Mouse (Mus musculus): Measurements from ENCODE around the gene Tmprss11f. TPM values are rescaled to one million over a fixed set of nuclear protein-coding genes. Genes with fewer than 3 reads are reported as not detected.
"Not testable (repeated sequence)": the region's sequence is repeated elsewhere in the genome, so short reads cannot be mapped to it uniquely, and the experiment has no call there.

Gene Tmprss11f
- not detected for polyA plus RNA-seq (2021)

DNA sequence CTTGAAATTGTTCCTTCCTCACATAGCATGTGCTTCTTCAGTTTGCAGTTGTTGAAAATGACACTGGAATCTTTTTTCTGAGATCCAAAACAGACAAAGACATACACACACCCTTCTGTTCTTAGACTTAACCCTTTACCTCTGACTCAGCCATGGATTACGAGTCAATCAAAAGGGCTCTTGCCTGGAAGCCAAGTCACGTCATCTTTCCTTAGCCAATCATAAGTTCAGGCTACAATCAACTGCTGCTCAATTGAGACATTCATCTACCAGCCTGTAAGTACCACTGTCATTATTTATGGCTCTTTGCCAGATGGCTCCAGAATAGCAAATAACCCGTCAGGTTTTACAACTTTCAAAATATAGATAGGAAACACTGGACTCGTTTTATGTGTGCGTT is at the start of gene Tmprss11f:
Tmprss11f (minus strand) TSS at position 101 of the 400 bp plus-strand sequence.
- in situ Hi-C loops (cut with MboI; ENCODE audit: low pct_unique_long_range_greater_than_20kb), result no loop called here
- H3K27me3 ChIP-seq, result no peaks in the 10 kb centered on the region
- CTCF ChIA-PET, result no interaction called here
- ATAC-seq (no peak), DNase-seq (ENCODE audit: low read depth, low spot score) (no peak)
- POLR2A ChIA-PET, result no interaction called here
- no peak for TF ChIP-seq CTCF (IDR thresholded peaks at IDR 0.05)

DNA sequence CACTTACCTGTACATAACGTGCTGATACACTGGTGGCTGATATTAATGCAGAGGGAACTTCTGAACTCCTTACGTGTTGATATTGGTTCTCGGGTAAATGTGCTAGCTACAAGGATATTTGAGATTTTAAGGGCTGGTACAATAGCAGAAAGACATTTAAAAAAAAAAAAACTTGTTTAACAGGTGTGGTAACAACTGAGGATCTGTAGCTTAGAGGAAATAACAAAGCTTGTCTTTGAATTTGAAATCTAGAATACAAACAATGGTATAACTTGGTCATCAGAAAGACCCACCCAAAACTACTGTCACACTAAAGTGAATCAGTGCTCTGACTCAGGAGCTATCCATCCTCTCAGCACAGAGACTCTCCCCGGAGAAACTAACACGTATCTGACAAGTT is 44.0 kb upstream of the Tmprss11f start, which contains the start of gene Tmprss11b:
Tmprss11b (minus strand) TSS at position 101 of the 400 bp plus-strand sequence.
- no peak for DNase-seq (ENCODE audit: low read depth, low spot score)
- ChIA-PET POLR2A (no interaction called here), CTCF (interaction anchor here (0.8 kb wide), 1 partner anchor 9 kb away, joined by 3 read pairs; no protein-coding TSS in a partner anchor)
- no peak for TF ChIP-seq CTCF (IDR thresholded peaks at IDR 0.05)
- in situ Hi-C loops (cut with MboI; ENCODE audit: low pct_unique_long_range_greater_than_20kb), result no loop called here
- no peak for ATAC-seq
- peaks cover 14% of the 10 kb centered on the region for H3K27me3 ChIP-seq

DNA sequence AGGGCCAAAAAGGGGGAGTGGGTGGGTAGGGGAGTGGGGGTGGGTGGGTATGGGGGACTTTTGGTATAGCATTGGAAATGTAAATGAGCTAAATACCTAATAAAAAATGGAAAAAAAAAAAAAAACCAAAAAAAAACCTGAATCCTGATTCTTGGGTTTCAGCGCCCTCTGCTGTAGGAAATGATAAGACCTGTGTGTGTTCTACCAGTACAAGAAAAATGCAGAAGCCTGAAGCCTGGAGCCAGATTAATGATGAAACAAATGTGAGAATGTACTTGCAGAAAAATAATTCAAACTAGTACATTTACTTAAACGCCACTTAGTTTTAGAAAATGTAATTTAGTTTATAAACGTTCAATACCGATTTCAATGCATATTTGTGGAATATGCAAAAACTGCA is 17.0 kb upstream of the Tmprss11f start:
- not testable (repeated sequence) for ATAC-seq; H3K27me3 ChIP-seq; DNase-seq (ENCODE audit: low read depth, low spot score)
- ChIA-PET POLR2A (interaction anchor here (0.6 kb wide), 1 partner anchor 123 kb away, joined by 5 read pairs; no protein-coding TSS in a partner anchor), CTCF (interaction anchor here (1.2 kb wide), 2 partner anchors 27 to 229 kb away, joined by 3 to 4 read pairs; no protein-coding TSS in a partner anchor)
- TF ChIP-seq CTCF (IDR thresholded peaks at IDR 0.05), result peak; percentile 36
- in situ Hi-C loops (cut with MboI; ENCODE audit: low pct_unique_long_range_greater_than_20kb), result loop anchor here (5.0 kb wide), 1 partner anchor 167 kb away; no protein-coding TSS in a partner anchor

DNA sequence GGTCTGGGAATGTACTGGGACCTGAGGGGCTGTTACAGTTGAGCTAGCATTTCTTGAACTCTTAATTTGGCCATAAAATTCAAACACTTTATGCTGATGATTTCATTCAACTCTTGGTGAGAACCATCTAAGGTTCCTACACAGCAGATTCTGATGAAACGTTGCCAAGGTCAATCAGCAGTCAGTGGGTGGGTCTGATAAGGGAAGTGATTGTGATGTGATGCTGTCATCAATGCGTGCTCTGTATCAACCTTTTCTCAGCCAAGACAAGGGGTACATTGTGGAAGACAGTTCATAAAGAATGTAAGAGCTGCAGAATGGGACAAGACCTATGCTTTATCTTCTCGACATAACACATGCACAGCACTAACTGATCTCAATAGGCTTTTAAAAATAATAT is 8.6 kb upstream of the Tmprss11f start:
- no peak for TF ChIP-seq CTCF (IDR thresholded peaks at IDR 0.05)
- ChIA-PET CTCF (interaction anchor here (0.8 to 1.2 kb wide), 2 partner anchors 9 to 117 kb away, joined by 3 read pairs; no protein-coding TSS in a partner anchor), POLR2A (no interaction called here)
- in situ Hi-C loops (cut with MboI; ENCODE audit: low pct_unique_long_range_greater_than_20kb), result no loop called here
- ATAC-seq (no peak), DNase-seq (ENCODE audit: low read depth, low spot score) (no peak)
- H3K27me3 ChIP-seq, result no peaks in the 10 kb centered on the region

DNA sequence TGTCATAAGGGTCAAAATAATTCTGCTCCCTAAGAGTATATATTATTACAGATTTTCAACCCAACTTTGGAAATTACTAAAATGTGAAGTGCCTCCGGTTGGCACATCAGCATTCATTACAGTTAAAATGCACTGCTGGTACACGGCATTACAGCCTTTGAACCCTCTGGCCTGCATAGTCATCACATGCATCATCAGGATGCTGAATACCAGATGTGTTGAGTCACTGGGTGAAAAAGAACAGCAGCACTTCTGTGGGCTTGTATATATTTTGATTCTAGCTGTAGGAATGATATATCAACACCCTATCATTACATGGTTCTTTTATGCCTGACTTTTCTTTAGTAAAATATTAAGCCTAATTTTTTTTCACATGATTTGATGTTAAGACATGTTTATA is 1.5 kb downstream of the Tmprss11f start:
- TF ChIP-seq CTCF (IDR thresholded peaks at IDR 0.05), result no peak
- CTCF ChIA-PET, result no interaction called here
- H3K27me3 ChIP-seq, result no peaks in the 10 kb centered on the region
- POLR2A ChIA-PET, result no interaction called here
- in situ Hi-C loops (cut with MboI; ENCODE audit: low pct_unique_long_range_greater_than_20kb), result no loop called here
- ATAC-seq, result peak; percentile 95
- DNase-seq (ENCODE audit: low read depth, low spot score), result no peak

DNA sequence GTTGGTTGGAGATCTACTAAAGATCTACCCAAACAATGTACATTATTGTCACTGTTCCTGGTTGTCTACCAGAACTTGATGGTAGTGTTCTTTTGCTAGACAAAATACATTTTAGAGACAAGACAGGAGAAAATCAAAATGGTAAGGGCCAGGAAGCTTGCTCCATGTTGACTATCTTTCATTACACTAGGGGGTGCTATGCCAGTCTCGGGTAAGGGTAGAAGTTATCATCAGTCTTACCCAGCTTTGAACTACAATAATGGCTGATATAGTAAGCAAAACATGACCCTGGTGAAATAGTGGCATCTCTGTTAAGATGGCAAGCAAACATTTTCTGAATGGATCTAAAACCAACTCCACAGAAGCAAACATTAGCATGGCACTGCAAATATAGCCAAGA is 10.4 kb downstream of the Tmprss11f start:
- ChIA-PET CTCF (interaction anchor here (1.1 kb wide), 1 partner anchor 27 kb away, joined by 4 read pairs; no protein-coding TSS in a partner anchor), POLR2A (no interaction called here)
- ATAC-seq, result no peak
- in situ Hi-C loops (cut with MboI; ENCODE audit: low pct_unique_long_range_greater_than_20kb), result no loop called here
- peak; percentile 18 for TF ChIP-seq CTCF (IDR thresholded peaks at IDR 0.05)
- no peak for DNase-seq (ENCODE audit: low read depth, low spot score)
- H3K27me3 ChIP-seq, result no peaks in the 10 kb centered on the region

DNA sequence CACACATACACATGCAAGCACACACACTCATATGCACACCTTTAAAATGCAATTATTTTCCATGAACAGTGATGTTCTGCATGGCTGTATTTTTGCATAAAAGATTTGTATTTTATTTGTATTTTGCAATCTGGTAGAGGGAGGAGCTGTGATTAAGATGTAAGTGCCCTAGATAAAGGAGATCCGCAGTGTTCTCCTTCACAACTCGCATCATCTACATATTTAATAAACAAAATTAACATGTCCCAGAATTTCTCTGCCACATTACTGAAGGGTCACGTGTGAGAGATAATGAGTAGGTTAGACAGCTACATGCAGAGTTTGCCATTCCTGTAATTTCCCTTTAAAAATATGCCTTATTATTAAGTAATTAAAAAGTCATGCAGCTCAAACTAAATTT is 46.3 kb downstream of the Tmprss11f start:
- no peak for DNase-seq (ENCODE audit: low read depth, low spot score)
- in situ Hi-C loops (cut with MboI; ENCODE audit: low pct_unique_long_range_greater_than_20kb), result no loop called here
- no peak for TF ChIP-seq CTCF (IDR thresholded peaks at IDR 0.05)
- CTCF ChIA-PET, result interaction anchor here (1.5 kb wide), 1 partner anchor 20 kb away, joined by 5 read pairs; no protein-coding TSS in a partner anchor
- POLR2A ChIA-PET, result no interaction called here
- no peak for ATAC-seq
- peaks cover 16% of the 10 kb centered on the region for H3K27me3 ChIP-seq

DNA sequence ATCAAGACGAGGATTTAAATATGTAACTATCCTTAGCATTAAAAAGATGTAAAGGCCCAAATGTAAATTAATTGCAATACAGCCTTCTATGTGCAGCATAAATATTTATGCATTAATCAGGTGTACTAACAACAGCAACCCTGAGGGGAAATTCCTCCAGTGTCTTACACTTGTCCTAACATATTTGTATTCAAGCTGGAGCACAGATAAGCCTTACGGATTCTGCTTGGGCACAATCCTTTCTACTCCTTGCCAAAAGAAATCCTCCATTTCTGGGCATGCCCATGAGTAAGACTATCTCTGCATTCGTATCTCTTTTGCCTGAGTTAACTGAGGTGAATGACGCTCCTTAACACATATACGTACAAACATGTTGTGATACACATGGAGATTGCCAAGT is 49.6 kb downstream of the Tmprss11f start:
- in situ Hi-C loops (cut with MboI; ENCODE audit: low pct_unique_long_range_greater_than_20kb), result no loop called here
- no peak for DNase-seq (ENCODE audit: low read depth, low spot score)

DNA sequence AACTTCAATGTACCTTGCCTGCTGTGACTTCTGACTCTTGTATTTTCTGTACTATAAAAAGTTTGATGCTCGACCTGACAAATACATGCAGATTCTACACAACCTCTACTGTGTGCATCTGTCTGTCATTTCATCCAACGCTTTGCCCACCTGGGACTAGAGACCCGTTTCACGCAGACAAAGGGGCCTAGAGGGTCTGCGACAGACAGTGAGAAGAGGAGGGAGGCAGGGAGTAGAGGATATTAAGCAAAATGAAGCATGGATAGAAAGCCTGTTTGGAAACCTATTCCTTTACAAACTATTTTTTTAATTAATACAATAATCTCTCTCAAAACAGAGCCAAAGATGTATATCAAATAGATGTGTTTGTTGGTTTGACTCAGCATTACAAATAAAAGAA is 50.2 kb downstream of the Tmprss11f start:
- in situ Hi-C loops (cut with MboI; ENCODE audit: low pct_unique_long_range_greater_than_20kb), result no loop called here
- no peak for TF ChIP-seq CTCF (IDR thresholded peaks at IDR 0.05)
- peaks cover 6% of the 10 kb centered on the region for H3K27me3 ChIP-seq
- no peak for ATAC-seq
- DNase-seq (ENCODE audit: low read depth, low spot score), result no peak
- ChIA-PET POLR2A (no interaction called here), CTCF (no interaction called here)

More for the DNA sequence above, 49.6 kb downstream of the Tmprss11f start:
- POLR2A ChIA-PET, result no interaction called here
- TF ChIP-seq CTCF (IDR thresholded peaks at IDR 0.05), result no peak
- CTCF ChIA-PET, result no interaction called here
- ATAC-seq, result no peak
- peaks cover 10% of the 10 kb centered on the region for H3K27me3 ChIP-seq

GRCm38 (mm10) chr5:86578761-86579160 is 53.5 kb downstream of the Tmprss11f start:
- CTCF ChIA-PET, result interaction anchor here (0.7 kb wide), 1 partner anchor 9 kb away, joined by 3 read pairs; no protein-coding TSS in a partner anchor
- in situ Hi-C loops (cut with MboI; ENCODE audit: low pct_unique_long_range_greater_than_20kb); POLR2A ChIA-PET; DNase-seq (ENCODE audit: low read depth, low spot score); H3K27me3 ChIP-seq; ATAC-seq: not testable (repeated sequence)

DNA sequence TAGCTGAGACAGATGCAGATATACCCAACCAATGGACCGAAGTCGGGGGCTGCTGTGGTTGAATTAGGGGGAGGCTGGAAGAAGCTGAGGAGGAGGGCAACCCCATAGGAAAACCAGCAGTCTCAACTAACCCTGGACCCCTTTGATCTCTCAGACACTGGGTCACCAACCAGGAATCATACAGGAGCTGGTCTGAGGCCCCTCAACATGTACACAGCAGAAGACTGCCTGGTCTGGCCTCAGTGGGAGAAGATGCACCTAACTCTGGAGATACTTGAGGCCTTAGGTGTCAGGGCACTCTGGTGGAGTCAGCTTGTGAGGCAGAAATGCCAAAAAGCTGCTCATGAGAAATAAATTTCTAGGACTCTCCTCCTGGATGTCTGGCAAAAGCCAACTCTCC is 85.5 kb downstream of the Tmprss11f start:
- in situ Hi-C loops (cut with MboI; ENCODE audit: low pct_unique_long_range_greater_than_20kb), result no loop called here

GRCm38 (mm10) chr5:86540601-86541000 is 91.6 kb downstream of the Tmprss11f start:
- no peak for TF ChIP-seq CTCF (IDR thresholded peaks at IDR 0.05)
- ATAC-seq, result peak; percentile 91
- H3K27me3 ChIP-seq, result peaks cover 2% of the 10 kb centered on the region
- in situ Hi-C loops (cut with MboI; ENCODE audit: low pct_unique_long_range_greater_than_20kb), result no loop called here
- CTCF ChIA-PET, result no interaction called here
- POLR2A ChIA-PET, result no interaction called here
- DNase-seq (ENCODE audit: low read depth, low spot score), result peak; percentile 37

More for the DNA sequence above, 85.5 kb downstream of the Tmprss11f start:
- ChIA-PET CTCF (no interaction called here), POLR2A (no interaction called here)
- H3K27me3 ChIP-seq, result peaks cover 2% of the 10 kb centered on the region
- no peak for TF ChIP-seq CTCF (IDR thresholded peaks at IDR 0.05)
- DNase-seq (ENCODE audit: low read depth, low spot score) (no peak), ATAC-seq (no peak)

All from Patski (cell line).